Mouse (Mus musculus) liver, embryonic 14.5 days (tissue): Measurements from ENCODE around the gene Katna1.

Experiments used
- CTCF ChIP-seq: IDR thresholded peaks from 2 replicates; pipeline ENCODE4 v1.5.1; 2016; ENCODE audit warnings: antibody characterized with exemption, low read depth, control low read depth
- EP300 ChIP-seq: IDR thresholded peaks from 2 replicates; pipeline ENCODE4 v1.6.1; 2016; ENCODE audit warnings: antibody characterized with exemption, low read depth

GRCm38 (mm10) chr10:7725751-7726500 lies at the start of gene Katna1:
- no peak for TF ChIP-seq CTCF
- TF ChIP-seq EP300: no peak
